Mouse (Mus musculus): ENCODE measurements around the gene Fxyd3.
A peak's percentile ranks its signal among the peaks of the same experiment; 100 is the strongest.

The Fxyd3 gene

GRCm38 (mm10) chr7:31098697-31099611, 22.4 kb upstream of the Fxyd3 start:
- peak; percentile 23 for DNase-seq (ENCODE audit: low spot score)

DNA sequence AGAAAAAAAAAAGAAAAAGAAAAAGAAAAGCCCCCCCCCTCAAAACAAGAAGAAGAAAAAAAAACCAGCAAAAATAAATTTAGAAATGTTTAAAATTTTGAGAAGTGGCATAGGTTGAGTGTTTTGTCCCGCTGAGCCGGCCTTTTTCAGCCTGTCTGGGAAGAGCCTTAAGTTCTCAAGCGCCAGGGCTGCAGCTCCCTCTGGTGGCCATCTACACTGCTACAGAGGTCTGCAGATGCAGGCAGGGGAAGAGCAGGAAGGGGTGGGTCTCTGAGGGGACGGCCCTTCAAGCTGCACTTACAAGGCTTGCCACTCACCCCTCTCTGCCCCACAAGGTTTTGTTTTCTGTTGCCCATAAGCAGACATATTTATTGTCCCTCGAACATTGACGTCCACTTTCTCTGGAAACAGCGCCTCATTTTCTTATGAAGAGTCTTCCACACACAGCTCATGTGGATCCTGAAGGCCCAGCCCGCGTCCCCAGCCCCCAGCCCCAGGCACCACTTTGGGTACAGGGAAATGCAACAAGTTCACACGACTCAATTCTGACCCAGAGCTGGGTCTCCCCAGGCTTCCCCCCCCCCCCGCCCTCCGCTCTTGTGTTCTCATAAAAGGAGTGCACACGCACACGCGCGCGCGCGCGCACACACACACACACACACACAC, 21.2 kb upstream of the Fxyd3 start:
- peak; percentile 95 for DNase-seq (ENCODE audit: low spot score)

DNA sequence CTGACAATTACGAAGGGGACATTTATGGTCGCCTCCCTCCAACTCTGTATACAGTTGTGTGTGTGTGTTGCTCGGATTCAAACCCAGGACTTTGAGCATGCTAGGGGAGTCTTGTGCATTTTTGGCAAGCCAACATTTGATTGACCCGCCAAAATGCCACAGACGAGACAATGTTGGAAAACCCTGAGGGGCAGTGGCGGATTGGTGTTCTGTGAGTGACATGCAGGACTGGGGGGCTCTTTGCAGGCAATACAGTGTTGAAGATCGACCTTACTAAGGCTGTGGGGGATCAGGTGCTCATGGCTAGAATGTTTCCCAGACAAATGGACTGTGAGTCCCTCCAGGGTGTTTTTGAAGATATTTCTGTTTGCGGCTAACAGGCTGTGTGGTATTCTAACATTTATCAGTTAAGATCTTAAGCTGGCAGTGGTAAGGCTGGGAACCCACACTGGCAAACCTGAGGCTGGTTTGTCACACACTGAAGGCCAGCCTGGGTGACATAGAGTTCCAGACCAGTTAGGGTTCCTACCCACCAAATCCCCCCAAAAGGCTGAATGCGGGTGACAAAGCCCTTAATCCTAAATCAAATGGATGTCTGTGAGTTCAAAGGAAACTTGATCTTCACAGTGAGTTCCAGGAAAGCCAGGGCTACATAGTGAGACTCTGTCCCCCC, 20.5 kb upstream of the Fxyd3 start:
- DNase-seq (ENCODE audit: low spot score): no peak

GRCm38 (mm10) chr7:31094774-31095501, 18.4 kb upstream of the Fxyd3 start:
- DNase-seq (ENCODE audit: low spot score): no peak

DNA sequence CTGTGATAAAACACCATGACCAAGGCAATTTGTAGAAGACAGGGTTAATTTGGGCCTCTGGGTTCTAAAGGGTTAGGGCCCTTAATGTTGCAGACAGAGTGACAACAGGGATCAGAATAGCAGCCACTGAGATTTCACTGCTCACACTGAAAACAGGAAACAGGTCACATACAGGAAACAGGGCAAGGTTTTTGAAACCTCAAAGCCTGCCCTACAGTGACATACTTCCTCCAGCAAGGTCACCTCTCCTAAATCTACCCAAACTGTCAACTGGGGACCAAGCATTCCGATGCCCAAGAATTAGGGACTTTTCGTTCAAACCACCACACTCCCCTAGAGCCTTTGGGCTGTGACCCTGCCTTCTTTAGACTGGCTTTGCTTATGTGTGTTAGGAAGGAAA, 13.2 kb upstream of the Fxyd3 start:
- DNase-seq (ENCODE audit: low spot score): no peak

DNA sequence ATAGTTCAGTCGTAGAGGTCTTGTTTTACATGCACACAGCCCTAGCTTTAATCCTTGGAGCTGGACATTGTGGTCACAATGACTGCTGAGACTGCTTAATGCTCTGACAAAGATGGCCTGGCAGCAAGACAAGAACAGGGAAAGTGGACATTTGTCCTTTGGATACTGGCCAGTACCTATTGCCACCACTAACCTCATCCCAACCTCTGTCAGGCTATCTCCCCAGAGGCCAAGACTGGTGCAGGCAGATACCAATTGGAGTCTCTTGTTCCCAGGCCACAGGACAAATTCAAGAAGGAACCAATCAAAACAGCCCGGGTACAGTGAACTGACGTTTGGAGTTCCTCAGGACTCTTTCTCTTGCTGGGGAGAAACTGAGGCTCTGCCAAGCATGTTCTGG, 11.7 kb upstream of the Fxyd3 start:
- DNase-seq (ENCODE audit: low spot score): no peak

- DNase-seq (ENCODE audit: low spot score): no peak
Observed at GRCm38 (mm10) chr7:31087262-31087661, 10.8 kb upstream of the Fxyd3 start.

DNA sequence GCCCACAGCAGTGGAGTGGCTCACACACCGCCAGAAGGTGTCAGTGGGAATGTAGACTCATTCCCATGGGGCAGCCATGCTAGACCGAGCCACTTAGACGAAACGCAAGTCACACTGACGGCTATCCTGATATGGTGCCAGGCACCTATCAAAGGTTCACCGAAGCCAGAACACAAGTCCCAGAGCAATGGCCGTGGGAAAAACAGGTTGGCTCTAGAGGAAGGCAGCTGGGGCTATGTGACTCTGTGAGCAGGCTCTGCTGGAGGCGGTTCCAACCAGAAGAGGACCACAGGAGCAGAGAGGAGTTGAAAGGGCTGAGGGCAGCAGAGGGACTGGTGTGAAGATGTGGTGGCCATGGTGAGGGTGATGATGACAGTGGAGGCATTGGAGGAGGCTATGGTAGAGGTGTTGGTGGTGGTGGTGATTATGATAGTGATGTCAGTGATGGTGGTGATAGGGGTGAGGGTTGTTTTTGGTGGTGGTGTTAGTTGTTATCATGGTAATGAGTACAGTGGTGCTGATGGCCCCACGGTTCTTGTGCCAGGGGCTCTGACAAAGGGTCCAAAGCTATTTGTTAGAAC, 9.8 kb upstream of the Fxyd3 start:
- no peak for DNase-seq (ENCODE audit: low spot score)

DNA sequence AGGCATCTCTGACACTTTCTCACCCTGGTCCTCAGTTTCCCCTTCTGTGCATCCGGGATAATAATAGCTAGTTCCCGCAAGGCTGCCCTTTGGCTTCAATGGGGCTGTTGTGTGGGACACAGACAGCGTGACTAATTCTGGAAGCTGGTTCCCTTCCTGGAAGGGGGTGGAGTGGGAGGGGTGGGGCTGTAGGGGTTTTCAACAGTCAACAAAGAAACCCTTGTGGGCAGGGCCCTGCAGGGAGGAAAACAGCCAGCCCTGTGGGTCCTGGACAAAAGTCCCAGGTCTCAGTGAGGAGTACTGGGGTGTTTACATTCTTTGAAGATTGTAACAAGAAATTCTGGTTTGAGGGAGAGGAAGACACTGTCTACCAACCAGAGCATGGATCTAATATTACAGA, 8.7 kb upstream of the Fxyd3 start:
- peak; percentile 73 for DNase-seq (ENCODE audit: low spot score)

DNA sequence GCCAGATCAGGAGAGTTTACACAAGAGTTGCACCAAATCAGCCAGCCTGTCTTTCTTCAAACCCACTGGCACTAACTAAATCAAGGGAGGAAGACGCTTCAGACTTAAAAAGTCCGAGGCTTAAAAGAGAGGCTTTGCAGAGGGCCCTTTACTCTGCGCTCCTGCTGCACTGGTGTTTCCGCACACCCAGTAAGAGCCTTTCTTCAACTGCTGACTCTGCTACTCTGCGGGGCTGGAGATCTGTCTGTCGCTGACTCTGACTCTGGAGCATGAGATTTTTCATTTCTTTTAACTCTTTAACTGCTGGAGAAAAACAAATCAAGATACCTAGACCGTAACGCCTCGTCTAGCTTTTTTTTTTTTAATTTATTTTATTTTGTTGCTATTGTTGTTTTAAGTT, 7.6 kb upstream of the Fxyd3 start:
- DNase-seq (ENCODE audit: low spot score): peak; percentile 20

DNA sequence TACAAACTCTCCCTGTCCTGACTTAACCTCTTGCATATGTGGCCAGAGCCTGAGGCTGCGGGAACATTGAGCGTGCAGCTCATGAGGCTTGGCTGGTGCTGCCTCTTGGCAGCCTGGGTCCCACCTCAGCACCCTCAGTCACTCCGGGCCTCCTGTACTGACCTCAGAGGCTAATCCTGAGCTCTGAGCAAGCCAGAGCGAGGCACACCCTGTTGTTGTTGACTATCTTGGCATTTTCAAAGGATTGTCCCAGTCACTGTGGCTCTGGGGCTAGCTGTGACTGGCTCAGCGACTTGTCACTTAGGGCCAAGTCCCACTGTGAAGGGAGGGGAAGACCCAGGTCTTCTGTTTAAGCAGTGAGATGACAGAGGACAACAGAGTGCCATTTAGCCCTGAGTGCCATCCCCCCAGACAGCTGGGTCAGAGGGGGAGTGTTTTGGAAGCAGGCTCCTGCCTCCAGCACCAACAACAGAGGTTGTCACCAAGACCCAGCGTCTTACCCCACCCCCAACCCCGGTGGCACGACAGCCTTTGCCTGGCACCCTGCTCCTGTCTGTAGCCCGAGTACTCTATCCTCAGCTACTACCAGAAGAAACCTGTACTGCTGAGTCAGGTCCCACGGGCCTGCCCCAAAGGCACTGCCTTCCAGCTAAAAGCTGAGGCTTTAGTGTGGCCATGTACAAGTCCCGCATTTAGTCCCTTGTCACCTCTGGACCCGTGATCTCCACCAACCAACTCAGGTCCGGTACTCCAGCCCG, 6.5 kb upstream of the Fxyd3 start:
- DNase-seq (ENCODE audit: low spot score): peak; percentile 67

GRCm38 (mm10) chr7:31082106-31082505, 5.6 kb upstream of the Fxyd3 start:
- DNase-seq (ENCODE audit: low spot score): no peak

- no peak for DNase-seq (ENCODE audit: low spot score)
Observed at GRCm38 (mm10) chr7:31081106-31081505, 4.6 kb upstream of the Fxyd3 start.

DNA sequence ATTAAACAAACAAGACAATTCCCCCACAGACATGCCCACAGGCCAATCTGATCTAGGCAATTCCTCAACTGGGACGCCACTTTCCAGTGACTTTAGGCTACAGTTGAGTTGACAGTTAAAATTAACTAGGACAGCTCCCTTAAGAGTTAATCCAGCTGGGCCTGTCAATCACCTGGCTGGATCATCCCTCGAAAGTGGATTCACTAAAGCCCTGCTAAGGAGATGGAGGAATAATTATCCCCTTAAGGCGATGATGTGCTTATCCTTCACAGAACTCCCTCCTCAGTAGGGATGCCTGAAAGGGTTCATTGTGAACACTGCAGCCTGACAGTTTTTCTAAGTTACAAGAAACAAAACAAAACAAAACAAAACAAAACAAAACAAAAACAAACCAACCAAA, 4.1 kb upstream of the Fxyd3 start:
- DNase-seq (ENCODE audit: low spot score): no peak

DNA sequence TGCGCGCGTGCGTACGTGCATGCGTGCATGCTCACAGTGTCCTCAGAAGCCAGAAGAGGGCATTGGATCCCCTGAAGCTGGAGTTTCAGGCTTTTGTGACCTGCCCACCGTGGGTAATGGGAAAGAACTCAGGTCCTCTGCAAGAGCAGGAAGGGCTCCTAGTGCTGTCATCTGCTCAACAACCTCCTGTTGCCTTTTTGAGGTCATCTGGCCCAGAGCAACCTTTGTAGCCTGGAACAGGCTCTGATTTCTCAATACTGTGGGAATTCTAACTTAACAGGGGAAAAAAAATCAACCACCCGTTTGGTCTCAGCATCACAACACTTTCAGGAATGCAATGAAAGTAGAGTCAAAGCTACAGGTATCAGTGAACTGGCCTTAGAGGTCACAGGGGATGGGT, 3.2 kb upstream of the Fxyd3 start:
- no peak for DNase-seq (ENCODE audit: low spot score)

- DNase-seq (ENCODE audit: low spot score): peak; percentile 68
Observed at GRCm38 (mm10) chr7:31077885-31078445, 1.5 kb upstream of the Fxyd3 start.

GRCm38 (mm10) chr7:31077470-31077869, 966 bp upstream of the Fxyd3 start:
- DNase-seq (ENCODE audit: low spot score): no peak

GRCm38 (mm10) chr7:31074713-31075069, 1.8 kb downstream of the Fxyd3 start:
- DNase-seq (ENCODE audit: low spot score): no peak

DNA sequence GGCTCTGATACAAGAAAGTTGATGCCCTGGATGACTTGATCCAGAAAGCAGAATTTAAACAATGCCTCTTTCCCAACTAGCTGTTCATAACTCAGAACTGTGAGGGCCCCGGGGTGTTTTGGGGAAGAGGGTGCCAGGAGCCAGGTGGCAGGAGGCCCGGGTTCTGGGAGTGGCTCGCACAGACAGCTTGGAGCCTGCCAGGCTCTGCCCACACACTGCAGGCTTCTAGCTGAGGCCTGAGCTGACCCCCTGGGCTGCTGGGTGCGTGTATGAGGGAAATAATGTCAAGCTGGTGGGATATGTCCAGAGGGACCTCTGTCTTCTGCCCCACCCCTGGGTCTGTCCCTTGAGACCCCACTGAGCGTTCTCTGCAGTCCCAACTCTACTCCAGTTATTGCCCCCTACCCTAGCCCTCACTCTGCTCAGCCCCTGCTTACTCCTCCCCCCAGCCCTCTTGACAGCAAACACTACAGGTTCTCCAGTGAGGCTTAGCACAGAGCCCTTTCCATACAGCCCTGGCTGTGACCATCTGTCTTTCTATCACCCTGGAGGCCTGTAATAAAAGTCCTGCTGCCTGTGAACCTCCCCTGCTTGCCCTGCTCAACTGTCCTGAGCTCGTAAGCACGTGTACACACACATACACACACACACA, 2.3 kb downstream of the Fxyd3 start:
- peak; percentile 54 for DNase-seq (ENCODE audit: low spot score)

- DNase-seq (ENCODE audit: low spot score): no peak
Observed at GRCm38 (mm10) chr7:31073546-31073945, 3.0 kb downstream of the Fxyd3 start.
